Mouse (Mus musculus): ENCODE measurements at regions not wholly inside any gene's neighbourhood (a gene's known extent, or its start where the extent isn't known, plus 50 kb on each side); places are given as distances from the start of the nearest gene placed in this dataset.
A peak's percentile ranks its signal among the peaks of the same experiment; 100 is the strongest.

- in situ Hi-C loops (cut with MboI; ENCODE audit: low pct_unique_long_range_greater_than_20kb) = no loop called here
- DNase-seq (ENCODE audit: low read depth, low spot score) (no peak), ATAC-seq (no peak)
- no peaks in the 10 kb centered on the region for H3K27me3 ChIP-seq
- POLR2A ChIA-PET = no interaction called here
- TF ChIP-seq CTCF (IDR thresholded peaks at IDR 0.05) = no peak
- CTCF ChIA-PET = no interaction called here
Observed at GRCm38 (mm10) chr2:21129621-21130020, 75.5 kb downstream of the Enkur start.

- H3K27me3 ChIP-seq = no peaks in the 10 kb centered on the region
- DNase-seq (ENCODE audit: low read depth, low spot score) (no peak), ATAC-seq (no peak)
- in situ Hi-C loops (cut with MboI; ENCODE audit: low pct_unique_long_range_greater_than_20kb) = no loop called here
- ChIA-PET POLR2A (no interaction called here), CTCF (no interaction called here)
- TF ChIP-seq CTCF (IDR thresholded peaks at IDR 0.05) = no peak
Observed at GRCm38 (mm10) chr2:21126531-21126930, 78.6 kb downstream of the Enkur start.

- in situ Hi-C loops (cut with MboI; ENCODE audit: low pct_unique_long_range_greater_than_20kb) = no loop called here
- no peak for DNase-seq (ENCODE audit: low read depth, low spot score)
- no peak for ATAC-seq
- H3K27me3 ChIP-seq = no peaks in the 10 kb centered on the region
- POLR2A ChIA-PET = no interaction called here
- no peak for TF ChIP-seq CTCF (IDR thresholded peaks at IDR 0.05)
- CTCF ChIA-PET = no interaction called here
Observed at GRCm38 (mm10) chr2:21122421-21122820, 82.7 kb downstream of the Enkur start.

- POLR2A ChIA-PET = no interaction called here
- DNase-seq (ENCODE audit: low read depth, low spot score) = no peak
- ATAC-seq = no peak
- no peak for TF ChIP-seq CTCF (IDR thresholded peaks at IDR 0.05)
- H3K27me3 ChIP-seq = no peaks in the 10 kb centered on the region
- in situ Hi-C loops (cut with MboI; ENCODE audit: low pct_unique_long_range_greater_than_20kb) = no loop called here
- CTCF ChIA-PET = no interaction called here
Observed at GRCm38 (mm10) chr2:21121663-21122062, 83.5 kb downstream of the Enkur start.

DNA sequence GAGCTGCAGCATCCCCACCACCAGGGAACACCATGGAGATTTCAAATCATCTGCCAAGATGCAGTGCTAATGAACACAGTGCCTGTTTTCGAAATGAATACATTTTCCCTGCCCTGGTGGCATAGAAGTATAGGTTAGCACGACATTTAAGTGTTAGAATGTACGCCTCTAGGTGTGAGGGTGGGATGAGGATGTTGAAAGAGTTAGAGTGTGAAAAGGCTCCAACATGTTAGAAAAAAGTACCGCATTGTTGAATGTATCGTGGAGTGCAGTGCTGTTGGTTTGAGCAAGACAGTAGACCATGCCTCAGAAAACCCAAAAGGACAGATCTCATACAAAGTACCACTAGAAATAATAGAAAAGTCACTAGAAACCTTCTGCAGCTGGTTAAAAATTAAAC, 88.3 kb downstream of the Enkur start:
- in situ Hi-C loops (cut with MboI; ENCODE audit: low pct_unique_long_range_greater_than_20kb) = no loop called here
- CTCF ChIA-PET = no interaction called here
- no peak for TF ChIP-seq CTCF (IDR thresholded peaks at IDR 0.05)
- no peak for DNase-seq (ENCODE audit: low read depth, low spot score)
- H3K27me3 ChIP-seq = no peaks in the 10 kb centered on the region
- POLR2A ChIA-PET = no interaction called here
- ATAC-seq = no peak

DNA sequence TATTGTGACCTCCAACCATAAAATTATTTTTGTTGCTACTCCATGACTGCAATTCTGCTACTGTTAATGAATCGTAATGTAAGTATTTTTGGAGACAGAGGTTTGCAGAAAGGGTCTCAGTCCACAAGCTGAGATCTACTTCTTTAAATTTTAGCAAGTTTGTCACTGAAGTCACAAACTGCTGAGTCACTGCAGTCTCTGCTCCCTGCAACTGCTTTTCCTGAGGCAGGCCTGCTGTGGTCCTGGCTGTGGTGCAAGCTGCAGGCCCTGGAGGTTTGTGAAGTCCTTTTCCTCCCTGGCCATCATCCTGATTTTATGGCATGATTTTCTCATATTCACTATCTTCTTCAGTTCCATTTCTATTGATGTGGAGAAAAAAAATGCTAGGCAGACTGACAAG, 93.6 kb downstream of the Enkur start:
- H3K27me3 ChIP-seq = no peaks in the 10 kb centered on the region
- ChIA-PET CTCF (no interaction called here), POLR2A (no interaction called here)
- ATAC-seq = no peak
- TF ChIP-seq CTCF (IDR thresholded peaks at IDR 0.05) = no peak
- in situ Hi-C loops (cut with MboI; ENCODE audit: low pct_unique_long_range_greater_than_20kb) = no loop called here
- no peak for DNase-seq (ENCODE audit: low read depth, low spot score)

GRCm38 (mm10) chr2:21100248-21100808, 104.8 kb downstream of the Enkur start:
- ChIA-PET CTCF (interaction anchor here (1.2 kb wide), 2 partner anchors 8 to 46 kb away, joined by 3 to 4 read pairs; no protein-coding TSS in a partner anchor), POLR2A (no interaction called here)
- H3K27me3 ChIP-seq = no peaks in the 10 kb centered on the region
- no peak for TF ChIP-seq CTCF (IDR thresholded peaks at IDR 0.05)
- no peak for DNase-seq (ENCODE audit: low read depth, low spot score)
- in situ Hi-C loops (cut with MboI; ENCODE audit: low pct_unique_long_range_greater_than_20kb) = no loop called here
- no peak for ATAC-seq

GRCm38 (mm10) chr2:21091058-21091971, 113.8 kb downstream of the Enkur start:
- ATAC-seq = peak; percentile 64
- H3K27me3 ChIP-seq = no peaks in the 10 kb centered on the region
- TF ChIP-seq CTCF (IDR thresholded peaks at IDR 0.05) = no peak
- POLR2A ChIA-PET = interaction anchor here (1.1 kb wide), 1 partner anchor 55 kb away, joined by 3 read pairs; no protein-coding TSS in a partner anchor
- in situ Hi-C loops (cut with MboI; ENCODE audit: low pct_unique_long_range_greater_than_20kb) = no loop called here
- peak; percentile 67 for DNase-seq (ENCODE audit: low read depth, low spot score)
- CTCF ChIA-PET = interaction anchor here (1.1 to 1.3 kb wide), 5 partner anchors 27 to 195 kb away, joined by 3 to 5 read pairs (median 3); no protein-coding TSS in a partner anchor

GRCm38 (mm10) chr2:21085517-21085916, 116.8 kb upstream of the Arhgap21 start:
- ChIA-PET POLR2A (interaction anchor here (0.6 to 0.7 kb wide), 2 partner anchors 55 to 91 kb away, joined by 3 read pairs; no protein-coding TSS in a partner anchor), CTCF (no interaction called here)
- in situ Hi-C loops (cut with MboI; ENCODE audit: low pct_unique_long_range_greater_than_20kb) = no loop called here
- ATAC-seq (no peak), DNase-seq (ENCODE audit: low read depth, low spot score) (no peak)
- H3K27me3 ChIP-seq = no peaks in the 10 kb centered on the region
- TF ChIP-seq CTCF (IDR thresholded peaks at IDR 0.05) = no peak

GRCm38 (mm10) chr2:21067292-21067850, 98.7 kb upstream of the Arhgap21 start:
- no peak for TF ChIP-seq CTCF (IDR thresholded peaks at IDR 0.05)
- in situ Hi-C loops (cut with MboI; ENCODE audit: low pct_unique_long_range_greater_than_20kb) = no loop called here
- ATAC-seq (no peak), DNase-seq (ENCODE audit: low read depth, low spot score) (no peak)
- no peaks in the 10 kb centered on the region for H3K27me3 ChIP-seq
- POLR2A ChIA-PET = no interaction called here
- CTCF ChIA-PET = no interaction called here

- POLR2A ChIA-PET = no interaction called here
- CTCF ChIA-PET = interaction anchor here (0.9 to 1.9 kb wide), 3 partner anchors 13 to 88 kb away, joined by 3 to 7 read pairs (median 4); no protein-coding TSS in a partner anchor
- no peak for ATAC-seq
- no peaks in the 10 kb centered on the region for H3K27me3 ChIP-seq
- DNase-seq (ENCODE audit: low read depth, low spot score) = no peak
- in situ Hi-C loops (cut with MboI; ENCODE audit: low pct_unique_long_range_greater_than_20kb) = no loop called here
- TF ChIP-seq CTCF (IDR thresholded peaks at IDR 0.05) = no peak
Observed at GRCm38 (mm10) chr2:21060347-21060650, 91.6 kb upstream of the Arhgap21 start.
